Mouse (Mus musculus) urinary bladder, adult 18-20 months (tissue): ENCODE data around the gene Zfp131.

ENCODE experiments used
- DNase-seq, 2 experiments: peaks; one replicate each; pipeline ENCODE4 v3.0.0; 2022; ENCODE audit warnings: low spot score in 2 of 2, mixed read lengths in 2 of 2

The Zfp131 gene

GRCm38 (mm10) chr13:119755141-119755547, 35.5 kb downstream of the Zfp131 start:
- DNase-seq = no peak

- no peak for DNase-seq
Observed at GRCm38 (mm10) chr13:119754635-119755020, 36.1 kb downstream of the Zfp131 start.

DNA sequence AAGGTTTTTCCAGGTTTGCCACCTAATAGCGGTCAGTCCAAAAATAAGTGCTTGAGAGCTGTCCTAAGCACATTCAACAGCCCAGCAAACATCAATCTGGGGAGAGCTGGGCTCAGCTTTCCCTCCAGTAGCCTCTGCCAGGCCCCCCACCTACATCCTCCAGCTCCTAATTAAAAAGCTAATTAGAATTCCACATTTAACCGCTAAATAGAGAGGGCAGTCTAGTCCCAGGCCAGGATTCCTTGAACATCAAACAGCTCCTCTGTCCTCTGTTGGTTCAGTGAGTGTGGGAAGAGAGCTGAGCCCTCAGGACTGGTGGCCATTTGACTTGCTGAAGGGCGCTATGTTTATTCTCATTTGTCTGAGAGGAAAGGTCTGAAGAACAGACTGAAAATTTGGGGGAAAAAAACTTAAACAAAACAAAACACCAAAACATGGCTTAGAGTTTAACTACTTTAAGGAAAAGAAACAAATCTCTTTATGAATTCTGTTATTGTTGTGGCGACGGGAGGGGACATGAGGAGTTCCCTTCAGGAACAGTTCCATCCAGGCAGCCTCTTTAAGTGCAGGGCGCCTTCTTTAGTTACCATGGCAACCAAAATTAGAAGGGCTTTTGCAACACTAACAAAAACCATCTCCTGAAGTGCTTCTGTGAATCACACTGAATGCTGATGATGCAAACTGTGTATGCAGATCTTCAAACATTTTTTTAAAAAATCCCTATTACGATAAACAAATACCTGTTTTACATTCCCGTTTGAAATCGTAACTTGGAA, 36.6 kb downstream of the Zfp131 start:
- no peak for DNase-seq

DNA sequence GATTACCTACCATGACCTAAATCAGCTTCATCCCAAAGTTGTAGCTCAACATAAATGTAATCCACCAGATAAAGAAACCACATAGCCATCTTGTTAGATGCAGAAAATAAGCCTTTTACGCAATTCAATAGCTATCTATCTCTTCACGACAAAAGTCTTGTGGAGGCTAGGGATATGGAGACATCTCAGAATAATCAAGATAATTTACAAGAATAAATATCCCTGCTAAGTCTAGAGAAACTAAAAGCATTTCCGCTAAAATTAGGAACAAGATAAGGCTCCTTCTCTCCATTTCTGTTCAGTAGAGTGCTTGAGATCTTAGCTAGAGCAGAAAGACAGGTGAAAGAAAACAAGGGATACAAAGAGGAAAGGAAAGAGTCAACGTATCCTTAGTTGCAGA, 43.8 kb downstream of the Zfp131 start:
- no peak for DNase-seq

GRCm38 (mm10) chr13:119743470-119743869, 47.2 kb downstream of the Zfp131 start:
- no peak for DNase-seq

GRCm38 (mm10) chr13:119742711-119743415, 47.8 kb downstream of the Zfp131 start:
- no peak for DNase-seq

GRCm38 (mm10) chr13:119741390-119742237, 49.1 kb downstream of the Zfp131 start:
- DNase-seq = no peak

DNA sequence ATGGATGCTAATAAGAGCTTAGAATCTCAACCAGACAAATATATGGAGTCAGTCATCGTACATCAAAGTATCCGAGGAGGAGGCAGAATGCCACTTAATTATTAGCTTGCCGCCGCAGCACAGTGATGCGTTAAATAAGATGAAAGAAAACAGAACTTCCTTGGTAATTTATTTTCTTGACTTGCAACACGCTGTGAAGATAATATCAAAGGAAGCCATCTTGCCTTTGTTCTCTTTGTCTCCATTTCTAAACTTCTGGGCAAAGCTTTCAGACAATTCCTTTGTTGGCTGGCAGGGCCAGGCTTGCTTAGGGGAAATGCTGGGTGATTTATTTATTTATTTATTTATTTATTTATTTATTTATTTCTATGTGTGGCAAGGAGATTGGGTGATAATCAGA, 59.2 kb downstream of the Zfp131 start:
- no peak for DNase-seq

- DNase-seq = no peak
Observed at GRCm38 (mm10) chr13:119729406-119729805, 61.3 kb downstream of the Zfp131 start.

DNA sequence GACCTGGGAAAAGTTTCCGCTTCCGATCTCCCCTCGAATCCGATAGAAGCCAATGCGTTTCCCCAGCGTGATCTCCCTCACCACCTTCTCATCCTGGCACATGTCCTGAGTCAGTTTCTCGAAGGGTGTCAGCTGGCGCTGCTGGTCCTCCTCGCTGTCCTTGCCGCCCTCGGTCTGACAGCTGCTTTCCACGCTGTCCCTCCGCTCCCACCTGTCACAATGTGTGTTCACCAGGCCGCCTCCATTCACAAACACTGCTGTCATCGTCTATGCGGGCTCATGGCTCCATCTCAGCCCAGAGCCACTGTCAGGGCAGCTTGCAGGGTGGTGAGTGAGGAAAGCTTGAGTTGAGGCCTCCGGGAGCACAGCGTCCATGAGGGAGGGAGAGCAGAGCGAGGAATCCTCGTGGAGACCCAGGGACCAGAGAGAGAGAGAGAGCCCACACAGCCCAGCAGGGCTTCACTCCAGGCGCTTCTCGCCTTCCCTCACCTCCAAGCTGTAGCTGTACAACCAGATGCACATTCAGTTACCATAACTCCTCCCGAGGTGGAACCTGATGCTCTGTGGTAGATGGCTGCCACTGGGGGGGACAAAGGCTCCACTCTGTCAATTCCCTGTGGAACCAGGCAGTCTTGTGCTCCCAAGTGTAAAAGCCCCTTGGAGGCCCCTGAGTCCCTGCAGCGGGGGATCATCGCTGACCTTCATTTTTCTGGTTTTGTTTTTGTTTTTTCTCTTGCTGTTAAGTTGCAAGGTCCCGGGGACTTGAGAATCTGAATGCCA, 62.9 kb downstream of the Zfp131 start:
- DNase-seq = no peak

- DNase-seq = no peak
Observed at GRCm38 (mm10) chr13:119724541-119724940, 66.1 kb downstream of the Zfp131 start.

DNA sequence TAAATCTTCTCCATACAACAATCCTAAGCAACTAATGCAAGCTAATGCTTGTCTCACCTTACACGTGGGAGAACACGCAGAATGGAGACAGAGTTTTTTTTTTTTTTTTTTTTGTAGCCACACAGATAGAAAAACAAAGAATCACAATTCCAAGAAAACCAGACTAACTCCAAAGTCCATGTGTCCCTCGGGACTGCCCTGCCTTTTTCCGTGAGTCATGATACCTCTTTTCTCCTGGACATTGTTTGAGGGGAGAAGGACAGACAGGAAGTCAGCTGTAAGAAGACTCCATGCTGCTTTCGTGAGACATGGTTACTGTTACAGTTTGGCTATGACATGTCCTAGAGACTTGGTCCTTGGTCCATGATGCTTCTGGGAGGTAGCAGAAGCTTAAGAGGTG, 67.3 kb downstream of the Zfp131 start:
- DNase-seq = no peak

DNA sequence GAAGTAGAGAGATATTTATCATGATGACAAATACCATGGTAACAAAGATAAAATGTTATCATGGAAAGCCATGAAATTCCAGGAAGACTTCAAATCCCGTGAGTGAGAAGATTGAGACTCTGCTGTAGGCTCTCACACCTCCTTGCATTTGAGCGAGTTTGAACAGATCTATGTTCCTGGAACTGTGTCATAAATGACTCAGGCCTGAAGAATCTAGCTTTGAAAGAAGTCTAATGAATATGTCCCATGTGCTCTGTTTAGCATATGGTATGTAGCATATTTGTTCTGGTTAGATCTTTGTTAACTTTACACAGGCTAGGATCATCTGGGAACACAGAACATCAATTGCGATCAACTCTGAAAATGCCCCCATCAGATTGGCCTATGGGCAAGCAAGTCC, 68.2 kb downstream of the Zfp131 start:
- no peak for DNase-seq

- DNase-seq = no peak
Observed at GRCm38 (mm10) chr13:119716105-119716504, 74.6 kb downstream of the Zfp131 start.
